Mouse (Mus musculus): Measurements from ENCODE around the gene Tor1aip2.

GRCm38 (mm10) chr1:156035269-156035929 lies at the start of gene Tor1aip2:
- TF ChIP-seq CTCF (IDR thresholded peaks at IDR 0.05; ENCODE audit: borderline replicate concordance, insufficient read depth, low read depth, low read length) (no peak), POLR2A (IDR thresholded peaks at IDR 0.05; ENCODE audit: borderline replicate concordance, insufficient read depth, low read length) (0 out of 2 replicates have a peak, but pooled peaks have one; percentile 33)

Measured in cerebellum, adult 2 months (tissue).